In the genomic region with DNA sequence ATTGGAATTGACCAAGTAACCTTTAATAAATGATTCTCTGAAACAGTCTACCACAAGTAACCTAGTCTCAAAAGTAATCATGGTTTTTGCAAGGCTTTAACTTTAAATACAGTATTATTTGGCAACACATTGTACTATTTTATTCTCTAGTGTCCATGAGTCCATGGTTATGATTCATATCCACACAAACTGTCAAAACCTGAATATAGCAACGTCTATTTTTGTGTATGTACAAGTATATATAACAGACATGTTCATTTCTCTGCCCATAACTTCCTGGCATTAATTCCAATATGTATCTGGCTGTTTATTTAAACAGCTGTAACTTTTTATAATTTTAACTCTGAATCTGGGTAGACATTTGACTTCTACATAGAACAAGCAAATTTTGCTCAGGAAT, we compare ENCODE assay signal across 28 mouse cellular contexts.
"Had no signal": no experiment of that assay in that cellular context is flagged by ENCODE, and none has a peak within 500 bp of the region (broad histone marks: within the 10 kb centered on the region; RNA-seq: fewer than 3 reads in every experiment).

No protein-coding gene starts in this region.

- H3K4me3 ChIP-seq: embryonic facial prominence, embryonic 10.5 days; embryonic facial prominence, embryonic 12.5 days; embryonic facial prominence, embryonic 13.5 days; embryonic facial prominence, embryonic 15.5 days; erythroblast, embryonic 14.5 days; forebrain, embryonic 10.5 days; forebrain, embryonic 12.5 days; forebrain, embryonic 13.5 days; forebrain, embryonic 15.5 days; gastrocnemius, adult 2 months; heart, adult 2 months; heart, embryonic 10.5 days had no signal

- H3K27me3 ChIP-seq: embryonic facial prominence, embryonic 12.5 days; embryonic facial prominence, embryonic 13.5 days; embryonic facial prominence, embryonic 15.5 days; forebrain, embryonic 12.5 days; forebrain, embryonic 13.5 days; forebrain, embryonic 15.5 days had no signal

- H3K4me1 ChIP-seq: embryonic facial prominence, embryonic 10.5 days; embryonic facial prominence, embryonic 12.5 days; embryonic facial prominence, embryonic 13.5 days; embryonic facial prominence, embryonic 15.5 days; forebrain, embryonic 10.5 days; forebrain, embryonic 12.5 days; forebrain, embryonic 13.5 days; forebrain, embryonic 15.5 days; heart, embryonic 10.5 days had no signal

- ATAC-seq: forebrain, embryonic 13.5 days; forebrain, embryonic 14.5 days; forebrain, embryonic 15.5 days; forebrain, embryonic 16.5 days; forebrain, postnatal 0 days had no signal

- H3K27ac ChIP-seq: embryonic facial prominence, embryonic 10.5 days; embryonic facial prominence, embryonic 12.5 days; embryonic facial prominence, embryonic 13.5 days; embryonic facial prominence, embryonic 15.5 days; forebrain, embryonic 10.5 days; forebrain, embryonic 12.5 days; forebrain, embryonic 13.5 days; forebrain, embryonic 15.5 days; gastrocnemius, adult 2 months; heart, adult 2 months; heart, embryonic 10.5 days had no signal

- H3K4me2 ChIP-seq: embryonic facial prominence, embryonic 12.5 days; embryonic facial prominence, embryonic 13.5 days; embryonic facial prominence, embryonic 15.5 days; forebrain, embryonic 12.5 days; forebrain, embryonic 13.5 days; forebrain, embryonic 15.5 days had no signal

- H3K9ac ChIP-seq: embryonic facial prominence, embryonic 12.5 days; embryonic facial prominence, embryonic 13.5 days; embryonic facial prominence, embryonic 15.5 days; forebrain, embryonic 12.5 days; forebrain, embryonic 13.5 days; forebrain, embryonic 15.5 days; forebrain, postnatal 0 days had no signal

- H3K9me3 ChIP-seq: embryonic facial prominence, embryonic 10.5 days; embryonic facial prominence, embryonic 12.5 days; embryonic facial prominence, embryonic 13.5 days; embryonic facial prominence, embryonic 15.5 days; forebrain, embryonic 10.5 days; forebrain, embryonic 12.5 days; forebrain, embryonic 13.5 days; forebrain, embryonic 15.5 days; heart, embryonic 10.5 days had no signal

- DNase-seq: cerebellum, adult 9-10 months; cerebellum, adult 9-11 months; cerebellum, postnatal 10 days; cerebellum, postnatal 14 days; cerebellum, postnatal 25 days; cerebellum, postnatal 36 days; embryo, embryonic 11 days; forebrain, postnatal 0 days; gastrocnemius, adult 2 months; gastrocnemius, postnatal 10 days; gastrocnemius, postnatal 14 days; gastrocnemius, postnatal 25 days; gastrocnemius, postnatal 36 days; heart, adult 11 months; heart, adult 18-20 months; heart, adult 2 months had no signal

- H3K36me3 ChIP-seq: embryonic facial prominence, embryonic 10.5 days; embryonic facial prominence, embryonic 12.5 days; embryonic facial prominence, embryonic 13.5 days; embryonic facial prominence, embryonic 15.5 days; forebrain, embryonic 10.5 days; forebrain, embryonic 12.5 days; forebrain, embryonic 15.5 days; heart, embryonic 10.5 days had no signal
